Mouse (Mus musculus) right cerebral cortex, postnatal 25 days (tissue): ENCODE results near the gene Cerk.
"Not testable (repeated sequence)": the region's sequence is repeated elsewhere in the genome, so short reads cannot be mapped to it uniquely, and the experiment has no call there.

Experiments used
- DNase-seq: peaks from one replicate; pipeline ENCODE4 v3.0.0; 2022

Cerk gene

GRCm38 (mm10) chr15:86180427-86180826 lies 5.5 kb downstream of the Cerk start:
- no peak for DNase-seq

DNA sequence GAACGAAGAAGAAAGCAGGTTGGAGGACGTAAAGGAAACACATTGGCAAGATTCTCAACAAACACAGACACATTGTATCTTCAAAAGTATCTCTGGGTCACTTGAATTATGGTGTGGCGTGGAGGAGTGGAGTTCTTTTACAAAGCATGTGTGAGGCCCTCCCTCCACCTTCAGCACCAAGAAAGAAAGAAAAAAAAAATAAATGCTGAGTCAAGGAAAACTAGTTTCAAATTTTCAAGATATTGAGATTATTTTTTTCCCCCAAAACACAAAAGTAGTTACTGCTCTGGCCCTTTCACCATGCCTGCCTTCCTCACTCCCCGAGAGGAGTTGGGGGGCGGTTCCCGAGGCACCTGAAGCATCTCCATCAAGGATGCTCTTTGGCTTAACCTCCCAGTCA lies 7.3 kb downstream of the Cerk start:
- DNase-seq: no peak

DNA sequence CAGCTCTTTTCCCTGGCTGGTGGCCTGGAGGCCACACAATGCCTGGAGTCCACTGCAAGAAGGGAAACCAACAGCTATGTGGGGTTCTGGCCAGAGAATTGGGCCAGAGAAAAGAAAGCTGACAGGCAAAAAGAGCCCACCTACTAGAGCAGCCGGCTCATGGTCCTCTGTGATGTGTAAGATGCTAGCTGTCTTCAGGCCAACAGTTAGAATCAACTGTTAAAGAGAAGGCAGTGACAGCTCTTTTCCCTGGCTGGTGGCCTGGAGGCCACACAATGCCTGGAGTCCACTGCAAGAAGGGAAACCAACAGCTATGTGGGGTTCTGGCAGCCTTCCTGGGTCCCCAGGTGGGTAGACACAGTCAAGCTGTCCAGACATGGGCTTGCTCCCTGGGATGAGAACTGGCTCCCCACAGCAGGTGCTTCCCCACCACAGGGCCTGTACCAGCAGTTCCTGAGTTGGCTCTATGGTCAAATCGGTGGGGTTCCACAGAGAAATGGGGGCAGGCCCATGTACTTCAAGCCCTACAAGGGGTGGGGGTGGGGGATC lies 8.2 kb downstream of the Cerk start:
- DNase-seq: not testable (repeated sequence)

DNA sequence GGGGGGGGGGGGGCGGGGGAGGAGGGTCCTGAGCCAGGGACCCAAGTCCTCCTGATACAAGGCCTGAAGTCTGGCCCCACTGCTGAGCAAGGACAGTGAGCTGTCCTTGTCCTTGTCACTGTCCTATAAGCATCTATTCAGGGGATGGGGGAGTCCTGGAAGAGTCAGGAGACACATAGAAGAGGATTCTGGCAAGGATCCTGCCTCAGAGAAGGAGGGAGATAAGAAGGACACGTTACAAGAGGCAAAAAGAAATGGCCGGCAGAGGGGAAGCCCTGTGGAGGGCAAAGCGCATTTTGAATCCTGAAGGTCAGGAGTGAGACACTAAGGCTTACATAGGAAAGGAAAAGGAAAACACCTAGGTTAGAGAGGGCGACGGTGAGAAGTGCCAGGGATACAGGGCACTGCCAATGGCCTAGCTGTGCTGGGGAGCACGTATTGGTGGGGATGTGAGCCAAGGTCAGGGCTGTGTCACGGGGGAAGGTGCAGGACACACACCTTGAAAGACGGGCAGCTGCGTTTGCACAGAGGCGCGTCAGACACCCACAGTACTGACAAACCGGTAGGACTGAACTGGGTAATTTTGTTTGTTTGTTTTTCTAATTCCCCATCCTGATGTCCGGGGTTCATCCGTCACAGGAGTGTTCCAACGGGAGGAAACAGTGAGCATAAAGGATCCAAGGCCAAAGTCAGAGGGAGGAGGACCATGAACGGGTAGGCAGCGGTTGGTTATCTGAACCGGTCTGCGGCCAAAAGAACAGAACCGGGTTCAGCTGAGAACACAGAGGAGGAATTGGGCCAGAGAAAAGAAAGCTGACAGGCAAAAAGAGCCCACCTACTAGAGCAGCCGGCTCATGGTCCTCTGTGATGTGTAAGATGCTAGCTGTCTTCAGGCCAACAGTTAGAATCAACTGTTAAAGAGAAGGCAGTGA lies 8.9 kb downstream of the Cerk start:
- no peak for DNase-seq

GRCm38 (mm10) chr15:86176166-86176565 lies 9.8 kb downstream of the Cerk start:
- DNase-seq: no peak

DNA sequence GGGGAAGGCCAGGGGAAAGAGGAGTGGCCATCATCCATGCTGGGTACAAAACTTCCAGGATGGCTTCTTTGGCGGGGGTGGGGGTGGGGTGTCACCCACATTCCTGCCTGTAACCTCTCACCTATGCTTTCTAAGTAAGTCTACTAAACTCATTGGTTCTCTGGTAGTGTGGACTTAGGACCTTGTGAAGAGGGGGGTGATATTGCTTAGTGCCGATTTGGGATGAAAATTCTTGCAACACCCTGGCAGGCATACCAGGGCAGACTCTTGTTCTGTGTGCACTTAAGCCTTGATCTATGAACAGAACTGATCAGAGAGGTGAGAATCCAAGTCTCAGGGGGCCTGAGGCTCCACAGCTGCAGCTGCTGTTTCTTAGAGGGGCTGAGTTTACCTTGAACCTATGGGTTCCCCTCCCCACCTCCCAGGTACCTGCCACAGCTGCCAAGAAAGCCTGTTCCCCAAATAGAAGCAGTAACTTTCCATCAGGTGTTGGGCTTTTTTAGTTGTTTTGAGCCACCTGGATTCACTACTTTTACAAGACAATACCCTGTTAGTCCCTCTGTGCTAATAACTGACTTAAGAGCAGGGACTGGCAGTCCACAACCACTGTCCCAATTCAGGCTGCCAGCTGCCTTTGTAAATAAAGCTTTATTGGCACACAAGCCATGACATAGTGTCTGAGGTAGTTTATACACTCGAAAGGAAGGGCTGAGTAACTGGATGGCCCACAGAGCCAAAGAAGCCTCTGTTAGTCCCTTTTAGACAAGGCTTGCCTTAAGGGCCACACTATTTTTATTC lies 10.5 kb downstream of the Cerk start:
- DNase-seq: no peak

GRCm38 (mm10) chr15:86173136-86173985 lies 12.6 kb downstream of the Cerk start:
- no peak for DNase-seq

DNA sequence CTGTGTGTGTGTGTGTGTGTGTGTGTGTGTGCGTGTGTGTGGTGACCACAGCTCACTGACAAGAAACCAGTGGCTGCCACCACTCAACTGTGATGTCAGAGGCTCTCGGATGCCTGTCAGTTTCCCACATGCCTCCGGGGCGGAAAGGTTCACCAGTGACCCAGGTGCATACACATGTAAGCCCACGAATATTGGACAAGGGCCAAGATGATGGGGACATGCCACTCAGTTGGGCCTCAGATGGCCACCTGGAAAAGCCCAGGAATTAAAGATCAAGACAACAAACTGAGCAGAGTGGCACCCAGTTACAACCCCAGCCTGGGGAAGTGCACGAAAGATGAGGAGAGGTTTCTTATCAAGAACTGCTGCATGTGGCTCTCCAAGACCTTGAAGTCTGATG lies 13.4 kb downstream of the Cerk start:
- no peak for DNase-seq

DNA sequence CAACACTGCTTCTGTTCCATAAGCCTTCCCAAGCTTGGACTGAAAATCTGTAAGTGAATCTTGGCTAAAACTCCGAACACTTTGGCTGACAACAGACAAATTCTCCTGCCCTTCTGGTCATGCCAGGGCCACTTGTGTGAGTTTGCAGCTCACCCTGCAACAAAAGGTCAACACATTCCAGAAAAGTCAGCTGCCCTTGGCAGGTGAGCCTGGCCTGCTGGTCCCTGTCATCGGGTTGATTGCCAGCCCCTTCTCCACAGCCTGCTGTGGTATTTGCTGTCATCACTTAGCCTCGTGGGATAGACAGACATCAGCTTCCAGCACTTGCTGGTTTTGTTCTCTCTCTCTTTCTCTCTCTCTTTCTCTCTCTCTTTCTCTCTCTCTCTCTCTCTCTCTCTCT lies 13.8 kb downstream of the Cerk start:
- DNase-seq: no peak

DNA sequence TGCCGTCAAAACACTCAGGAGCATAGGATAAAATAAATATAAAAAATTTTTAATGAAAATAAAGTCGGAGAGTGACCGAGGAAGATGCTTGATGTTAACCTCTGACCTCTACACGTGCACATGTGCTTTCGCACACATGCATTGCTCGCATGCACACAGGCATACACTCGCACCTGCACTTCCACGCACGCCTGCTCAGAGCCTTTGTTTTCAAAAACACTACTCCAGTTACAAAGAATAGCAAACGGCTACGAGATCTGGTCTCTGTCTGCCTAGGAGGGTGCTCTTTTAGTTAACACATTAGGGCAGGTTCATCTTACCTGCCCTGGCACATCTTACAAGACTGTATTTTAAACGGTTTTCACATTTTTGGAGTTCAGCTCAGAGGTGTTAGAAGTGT lies 14.6 kb downstream of the Cerk start:
- no peak for DNase-seq

GRCm38 (mm10) chr15:86169817-86170110 lies 16.2 kb downstream of the Cerk start:
- no peak for DNase-seq

DNA sequence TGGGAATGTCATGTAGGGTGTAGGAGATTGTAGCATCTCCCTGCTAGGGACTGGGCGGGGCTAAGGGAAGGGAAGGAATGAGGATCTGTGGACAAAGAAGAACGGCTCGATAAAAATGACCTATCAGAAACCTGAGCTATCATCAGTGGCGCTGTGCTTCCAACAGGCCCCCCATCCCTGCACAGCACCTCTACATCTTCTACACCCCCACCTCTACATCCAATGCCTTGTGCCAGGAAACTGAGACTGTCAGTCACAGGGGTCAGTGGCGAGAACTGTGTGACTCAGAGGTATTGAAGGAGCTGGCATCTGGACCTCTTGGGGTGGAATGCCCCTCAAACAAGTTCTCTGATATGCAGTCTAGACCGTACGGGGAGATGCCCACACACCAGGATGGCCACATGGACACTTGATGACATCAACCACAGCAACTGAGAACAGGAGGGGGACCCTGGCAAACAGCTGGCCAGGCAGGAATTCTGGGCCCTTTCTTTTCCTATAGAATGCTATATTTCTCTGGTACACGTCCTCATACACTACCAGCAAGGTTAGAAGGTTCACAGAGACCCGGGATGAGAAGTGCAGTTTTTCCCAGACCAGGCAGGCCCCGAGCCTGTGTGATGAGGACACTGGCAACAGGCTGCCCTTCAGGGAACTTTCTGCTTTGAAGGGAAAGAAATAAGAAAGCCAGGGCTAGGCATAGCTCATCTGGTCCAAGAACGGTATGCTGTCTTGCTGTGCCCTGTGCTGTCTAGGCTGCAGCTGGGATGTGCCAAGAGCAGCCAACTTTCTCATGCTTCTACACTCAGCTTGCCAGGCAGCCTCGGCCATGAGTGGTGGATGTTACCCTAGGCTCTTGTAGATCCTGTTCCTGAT lies 16.8 kb downstream of the Cerk start:
- no peak for DNase-seq

GRCm38 (mm10) chr15:86168505-86168867 lies 17.5 kb downstream of the Cerk start:
- no peak for DNase-seq

- no peak for DNase-seq
These were observed 18.0 kb downstream of the Cerk start for GRCm38 (mm10) chr15:86167787-86168504.

DNA sequence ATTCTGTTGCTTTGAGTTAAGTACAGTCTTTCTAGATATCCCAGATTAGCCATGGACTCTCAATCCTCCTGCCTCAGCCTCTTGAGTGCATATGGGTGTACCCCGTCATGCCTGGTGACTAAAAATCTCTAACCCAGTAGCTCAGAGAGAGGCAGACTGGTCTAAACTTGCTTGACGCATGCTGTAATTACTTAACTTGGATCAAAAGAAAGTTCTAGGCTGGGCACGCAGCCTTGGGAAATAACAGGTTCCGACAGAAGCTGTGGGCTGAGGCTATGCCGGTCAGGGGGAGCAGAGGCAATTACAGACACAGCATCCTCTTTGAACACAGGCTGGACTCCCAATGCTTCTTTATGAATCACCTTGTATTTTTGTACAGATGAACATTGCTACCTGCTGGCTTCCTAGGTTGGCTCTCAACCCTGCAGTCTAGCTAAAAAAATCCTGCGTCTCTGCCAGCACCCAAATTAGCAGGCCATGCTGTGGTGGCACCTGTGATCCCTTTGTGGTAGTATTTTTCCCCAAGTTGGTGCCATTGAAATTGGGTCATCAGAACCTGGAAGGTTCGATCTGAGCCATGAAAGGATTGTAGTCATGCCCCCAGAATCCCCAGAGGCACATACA lies 18.8 kb downstream of the Cerk start:
- DNase-seq: no peak

DNA sequence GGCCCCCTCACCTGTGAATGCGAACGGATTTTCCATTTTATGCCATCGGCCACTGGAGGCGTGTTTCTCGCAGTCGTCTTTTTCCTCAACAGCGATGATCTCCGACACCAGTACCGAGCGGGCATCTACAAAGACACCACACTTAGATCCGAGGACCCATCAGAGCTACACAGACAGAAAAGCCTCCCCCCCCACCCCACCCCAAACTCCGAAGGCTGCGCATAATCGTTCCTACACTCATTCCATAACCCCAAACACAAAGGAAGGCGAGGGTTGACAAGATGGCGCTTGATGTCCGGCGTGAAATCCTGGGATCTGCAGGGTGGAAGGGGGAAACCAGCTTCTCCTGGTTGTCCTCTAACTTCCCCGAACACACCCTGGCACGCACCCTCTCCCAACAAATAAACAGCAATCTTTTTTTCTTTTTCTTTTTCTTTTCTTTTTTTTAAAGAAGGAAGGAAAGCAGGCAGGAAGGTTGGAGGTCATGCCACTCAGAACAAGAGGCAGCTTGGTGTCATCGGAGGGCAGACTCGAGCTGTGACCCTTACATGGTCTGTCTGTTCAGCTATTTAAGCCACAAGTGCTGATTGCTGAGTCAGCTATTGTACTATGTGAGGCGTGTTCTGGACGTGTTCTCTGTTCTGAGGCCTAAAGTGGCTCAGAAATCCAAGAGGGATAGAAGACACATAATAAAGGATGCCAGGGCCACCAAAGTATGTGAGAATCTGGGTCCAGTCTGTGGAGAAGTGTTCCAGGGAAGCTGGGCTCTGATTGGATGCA lies 19.9 kb downstream of the Cerk start:
- DNase-seq: no peak

- no peak for DNase-seq
These were observed 21.1 kb downstream of the Cerk start for GRCm38 (mm10) chr15:86164718-86165345.

GRCm38 (mm10) chr15:86161800-86162199 lies 24.1 kb downstream of the Cerk start:
- DNase-seq: not testable (repeated sequence)

DNA sequence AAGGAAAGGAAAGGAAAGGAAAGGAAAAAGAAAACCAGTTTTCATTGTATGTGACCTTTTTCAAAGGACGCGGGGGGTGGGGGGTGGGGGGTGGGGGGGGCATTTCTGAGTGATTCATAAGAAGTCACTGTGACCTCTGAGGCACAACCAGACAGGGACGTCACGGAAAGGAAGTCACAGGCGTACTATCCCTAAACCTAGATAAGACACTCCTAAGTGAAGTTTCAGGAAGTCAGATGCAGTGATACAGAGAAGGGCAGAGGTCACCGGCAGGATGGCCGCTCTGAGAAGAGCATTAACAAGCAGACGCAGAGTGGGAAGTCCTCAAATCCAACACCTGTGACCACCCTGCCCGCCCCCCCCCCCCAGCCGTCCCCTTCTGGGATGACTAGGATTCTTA lies 25.0 kb downstream of the Cerk start:
- DNase-seq: no peak

DNA sequence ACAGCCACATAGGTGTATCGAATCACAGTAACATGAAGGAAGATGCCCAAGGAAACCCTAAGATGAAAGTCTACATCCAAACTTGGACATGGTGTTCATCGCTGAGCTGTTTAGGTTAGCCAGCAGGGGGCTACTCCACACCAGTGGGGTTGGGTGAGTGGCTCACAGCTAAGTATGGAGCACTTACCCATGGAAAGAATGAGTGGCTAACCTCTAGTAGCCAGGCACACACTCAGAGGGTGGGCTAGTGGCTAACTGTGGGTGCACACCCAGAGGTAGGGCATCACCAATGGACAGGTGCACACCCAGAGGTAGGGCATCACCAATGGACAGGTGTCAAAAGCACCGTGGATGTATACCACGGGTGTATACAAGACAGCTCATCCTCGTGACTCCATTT lies 26.2 kb downstream of the Cerk start:
- DNase-seq: no peak
